Mouse (Mus musculus): Measurements from ENCODE around the gene Zfp974.
"Not testable (repeated sequence)": the region's sequence is repeated elsewhere in the genome, so short reads cannot be mapped to it uniquely, and the experiment has no call there.

Gene Zfp974

GRCm38 (mm10) chr7:27928818-27929695, at the start of gene Zfp974:
TSS of gene Zfp974 (minus strand) at chr7:27929460.
- peak; percentile 72 for DNase-seq

DNA sequence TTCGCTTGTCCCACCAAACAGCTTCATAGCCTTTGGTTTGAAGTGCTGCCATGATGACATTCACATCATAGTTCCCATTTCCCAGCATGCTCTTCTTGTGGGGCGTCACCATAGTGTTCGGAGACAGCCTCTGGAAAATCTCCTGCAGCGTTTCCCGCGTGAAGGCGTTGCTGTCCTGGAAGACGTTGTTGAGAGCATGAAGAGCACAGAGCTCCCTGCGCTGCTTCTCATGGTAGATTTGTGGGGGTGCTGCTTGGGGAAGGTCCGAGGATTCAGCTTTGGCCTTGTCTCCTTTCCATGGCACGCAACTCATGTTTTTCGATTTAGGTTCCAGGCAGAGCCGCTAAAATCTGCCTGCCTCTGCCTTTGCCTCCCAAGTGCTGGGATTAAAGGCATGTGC, 20.2 kb upstream of the Zfp974 start:
- DNase-seq = not testable (repeated sequence)

GRCm38 (mm10) chr7:27941869-27942268, 12.6 kb upstream of the Zfp974 start:
- DNase-seq = peak; percentile 16

DNA sequence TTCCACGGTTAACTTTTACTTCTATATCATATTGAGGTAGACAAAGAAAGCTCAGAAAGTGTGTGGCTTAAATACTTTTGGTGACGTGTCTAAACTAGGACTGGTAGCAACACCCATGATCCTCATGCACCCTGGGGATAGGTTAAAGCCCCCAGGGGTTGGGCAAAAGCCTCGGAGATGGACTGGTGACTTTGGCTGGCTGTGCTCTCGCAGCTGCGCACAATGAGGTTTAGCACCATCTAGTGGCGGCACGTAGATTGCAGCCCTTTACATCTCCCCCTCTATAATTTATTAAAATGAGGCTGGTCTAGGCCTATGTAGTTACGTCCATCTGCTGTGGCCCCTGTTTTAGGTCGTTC, 4.5 kb upstream of the Zfp974 start:
- DNase-seq = not testable (repeated sequence)

GRCm38 (mm10) chr7:27933050-27933799, 4.0 kb upstream of the Zfp974 start:
- no peak for DNase-seq

- DNase-seq = not testable (repeated sequence)
Observed at GRCm38 (mm10) chr7:27927041-27927440, 2.2 kb downstream of the Zfp974 start.

- not testable (repeated sequence) for DNase-seq
Observed at GRCm38 (mm10) chr7:27910952-27911351, 18.3 kb downstream of the Zfp974 start.

- DNase-seq = no peak
Observed at GRCm38 (mm10) chr7:27905061-27905848, 24.0 kb downstream of the Zfp974 start.

GRCm38 (mm10) chr7:27900601-27901000, 28.7 kb downstream of the Zfp974 start:
- DNase-seq = no peak

GRCm38 (mm10) chr7:27881721-27882120, 47.5 kb downstream of the Zfp974 start:
- DNase-seq = no peak

- not testable (repeated sequence) for DNase-seq
Observed at GRCm38 (mm10) chr7:27862578-27862977, 66.7 kb downstream of the Zfp974 start.

GRCm38 (mm10) chr7:27860396-27861235, 68.6 kb downstream of the Zfp974 start:
- DNase-seq = peak; percentile 42

- no peak for DNase-seq
Observed at GRCm38 (mm10) chr7:27859301-27860251, 69.7 kb downstream of the Zfp974 start.
